Mouse (Mus musculus) E14TG2a.4 (cell line): ENCODE data around the gene Sik3.

Experiments used
- CTCF ChIP-seq: conservative IDR thresholded peaks from 2 replicates; pipeline ENCODE4 v1.5.1; 2014; ENCODE audit warnings: low read length
- NANOG ChIP-seq: IDR thresholded peaks from 2 replicates; pipeline ENCODE4 v1.6.1; 2014; ENCODE audit warnings: borderline replicate concordance, low read length, mixed read lengths
- POU5F1 ChIP-seq: IDR thresholded peaks from 2 replicates; pipeline ENCODE4 v1.6.1; 2014; ENCODE audit warnings: low read length, borderline replicate concordance

DNA sequence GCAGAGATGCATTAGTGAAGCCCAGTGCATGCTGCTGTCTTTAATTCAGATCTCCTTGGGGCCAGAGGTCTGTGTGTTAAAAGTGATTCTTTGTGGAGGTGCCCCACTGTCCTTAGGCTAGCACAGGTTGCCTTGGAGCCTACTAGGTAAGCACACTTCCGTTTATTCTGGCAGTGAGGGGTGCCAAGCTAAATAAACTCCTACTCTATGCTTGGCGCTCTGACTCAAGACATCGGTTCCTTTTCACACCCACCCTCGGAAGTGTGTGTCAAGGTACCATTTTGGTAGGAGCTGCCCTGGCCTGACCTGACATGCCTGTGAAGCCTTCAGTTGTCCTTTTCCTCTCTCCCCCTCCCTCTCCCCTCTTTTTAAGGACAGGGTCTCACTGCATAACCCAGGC lies 201.7 kb downstream of the Sik3 start:
- TF ChIP-seq CTCF (no peak), NANOG (no peak), POU5F1 (no peak)
